Mouse (Mus musculus) liver, adult 2 months (tissue): ENCODE data around the gene Cox20. TPM values are rescaled to one million over a fixed set of nuclear protein-coding genes. Genes with fewer than 3 reads are reported as not detected.

Experiments used
- DNase-seq: peaks from one replicate; pipeline ENCODE4 v3.0.0-alpha.2; 2011; ENCODE audit warnings: low read depth, low spot score; ENCODE audit errors: extremely low read depth
- H3K27ac ChIP-seq: fragments of 200-500 bp; replicated peaks from 2 replicates; pipeline ENCODE4 v1.5.1; 2012; ENCODE audit warnings: low read depth, mild to moderate bottlenecking, control low read depth, inconsistent platforms, low read length; ENCODE audit not compliant: insufficient read depth
- H3K27me3 ChIP-seq: fragments of 200-500 bp; 2 replicates; pipeline ENCODE4 v1.6.1; 2012; ENCODE audit warnings: mild to moderate bottlenecking, moderate library complexity, low read length, inconsistent platforms; ENCODE audit not compliant: control insufficient read depth, insufficient read depth
- H3K36me3 ChIP-seq: fragments of 200-500 bp; 2 replicates; pipeline ENCODE4 v1.6.1; 2012; ENCODE audit warnings: low read length, inconsistent platforms; ENCODE audit not compliant: control insufficient read depth, insufficient read depth
- H3K4me1 ChIP-seq: fragments of 200-500 bp; 2 replicates; pipeline ENCODE4 v1.6.1; 2011; ENCODE audit warnings: low read length; ENCODE audit not compliant: control insufficient read depth, insufficient read depth
- H3K4me3 ChIP-seq: fragments of 200-500 bp; 2 replicates; pipeline ENCODE4 v1.5.1; 2011; ENCODE audit warnings: low read depth, mild to moderate bottlenecking, control low read depth, low read length, moderate library complexity; ENCODE audit not compliant: insufficient read depth
- H3K79me2 ChIP-seq: fragments of 200-500 bp; 2 replicates; pipeline ENCODE4 v1.6.1; 2012; ENCODE audit warnings: inconsistent platforms, mild to moderate bottlenecking, low read length, moderate library complexity; ENCODE audit not compliant: control insufficient read depth, insufficient read depth
- H3K9ac ChIP-seq: fragments of 200-500 bp; 2 replicates; pipeline ENCODE4 v1.6.1; 2012; ENCODE audit warnings: low read depth, mild to moderate bottlenecking, control low read depth, inconsistent platforms, low read length
- CTCF ChIP-seq: fragments of 200-500 bp; IDR thresholded peaks from 2 replicates; pipeline ENCODE4 v1.5.1; 2011; ENCODE audit warnings: low read depth, low read length, control low read depth
- POLR2A ChIP-seq: fragments of 200-500 bp; IDR thresholded peaks from 2 replicates; pipeline ENCODE4 v1.6.1; 2011; ENCODE audit warnings: low read length, control low read depth; ENCODE audit not compliant: insufficient read depth; ENCODE audit errors: extremely low read depth
- WGBS: fragments of 180-500 bp; shearing (Covaris S2); methylation state at CpG from one replicate; pipeline ENCODE4 v1.1.7; 2018; 5-methylcytosine and 5-hydroxymethylcytosine counted together
- polyA plus RNA-seq: library from polyadenylated mRNA; depleted of rRNA; stranded (reverse); fragments of >200 nt; gene quantifications from 2 replicates; pipeline ENCODE4 v1.2.3, GENCODE M21; 2012
- total RNA-seq: library from RNA; depleted of rRNA; stranded (reverse); fragments of >200 nt; gene quantifications from 2 replicates; pipeline ENCODE4 v1.2.3, GENCODE M21; 2014

Cox20 gene
- total and polyA plus RNA-seq, 2 experiments = 12.8 to 29.3 TPM

- DNase-seq = peak; percentile 69
- Histone ChIP-seq H3K9ac (peak overlapping the region; percentile 96), H3K4me1 (peaks cover 19% of the 10 kb centered on the region), H3K4me3 (peak overlapping the region; percentile 91), H3K27me3 (no peaks in the 10 kb centered on the region), H3K36me3 (peaks cover 35% of the 10 kb centered on the region), H3K27ac (peak overlapping the region; percentile 82), H3K79me2 (peaks cover 13% of the 10 kb centered on the region)
- no peak for TF ChIP-seq POLR2A
- TF ChIP-seq CTCF = no peak
- WGBS = 2% methylated on average over 41 of the region's 53 CpGs
Measured at GRCm38 (mm10) chr1:178336289-178336775, 17.4 kb downstream of the Cox20 start.

- peak overlapping the region; percentile 91 for H3K4me3 ChIP-seq
- WGBS = under 1% methylated on average over 84 of the region's 89 CpGs
- H3K27ac ChIP-seq = peak overlapping the region; percentile 91
- H3K36me3 ChIP-seq = peaks cover 30% of the 10 kb centered on the region
- peaks cover 13% of the 10 kb centered on the region for H3K79me2 ChIP-seq
- H3K4me1 ChIP-seq = peaks cover 16% of the 10 kb centered on the region
- no peaks in the 10 kb centered on the region for H3K27me3 ChIP-seq
- peak overlapping the region; percentile 96 for H3K9ac ChIP-seq
- TF ChIP-seq POLR2A = no peak
- no peak for TF ChIP-seq CTCF
- no peak for DNase-seq
Measured at GRCm38 (mm10) chr1:178336777-178337481, 18.0 kb downstream of the Cox20 start.

- Histone ChIP-seq H3K4me3 (peak within 1 kb of the TSS; percentile 91), H3K4me1 (peaks cover 11% of the 10 kb centered on the region), H3K79me2 (peaks cover 13% of the 10 kb centered on the region), H3K36me3 (peaks cover 22% of the 10 kb centered on the region), H3K27ac (peak within 1 kb of the TSS; percentile 98), H3K27me3 (no peaks in the 10 kb centered on the region), H3K9ac (peak within 1 kb of the TSS; percentile 96)
- peak; percentile 98 for TF ChIP-seq POLR2A
- TF ChIP-seq CTCF = no peak
- peak; percentile 79 for DNase-seq
- under 1% methylated on average over 73 of the region's 73 CpGs for WGBS
Measured at GRCm38 (mm10) chr1:178337551-178338317, 18.8 kb downstream of the Cox20 start, which contains the start of gene Hnrnpu. Hnrnpu (minus strand) TSS chr1:178337797.

GRCm38 (mm10) chr1:178338318-178338641 lies 19.4 kb downstream of the Cox20 start:
- WGBS = 7% methylated on average over 6 of the region's 6 CpGs
- H3K9ac ChIP-seq = peak overlapping the region; percentile 77
- H3K27me3 ChIP-seq = no peaks in the 10 kb centered on the region
- peak; percentile 68 for DNase-seq
- H3K27ac ChIP-seq = peak overlapping the region; percentile 98
- TF ChIP-seq POLR2A = no peak
- TF ChIP-seq CTCF = no peak
- peak overlapping the region; percentile 91 for H3K4me3 ChIP-seq
- peaks cover 16% of the 10 kb centered on the region for H3K36me3 ChIP-seq
- peaks cover 8% of the 10 kb centered on the region; the same call in 1 of the 2 replicates for H3K4me1 ChIP-seq
- peaks cover 13% of the 10 kb centered on the region for H3K79me2 ChIP-seq

- no peak for DNase-seq
- TF ChIP-seq POLR2A (no peak), CTCF (no peak)
- WGBS = 97% methylated on average over 2 of the region's 2 CpGs
- H3K36me3 ChIP-seq = peaks cover 4% of the 10 kb centered on the region
- no peaks in the 10 kb centered on the region for H3K27me3 ChIP-seq
- H3K27ac ChIP-seq = no peak overlapping the region
- no peaks in the 10 kb centered on the region; the same call in 1 of the 2 replicates for H3K4me1 ChIP-seq
- no peak overlapping the region for H3K9ac ChIP-seq
- peaks cover 13% of the 10 kb centered on the region for H3K79me2 ChIP-seq
- no peak overlapping the region for H3K4me3 ChIP-seq
Measured at GRCm38 (mm10) chr1:178340213-178340612, 21.3 kb downstream of the Cox20 start.
